Mouse (Mus musculus) heart, adult 11 months (tissue): ENCODE data around the gene Tmem262.

Experiments used
- DNase-seq: peaks from one replicate; pipeline ENCODE4 v3.0.0; 2022

Tmem262 gene

DNA sequence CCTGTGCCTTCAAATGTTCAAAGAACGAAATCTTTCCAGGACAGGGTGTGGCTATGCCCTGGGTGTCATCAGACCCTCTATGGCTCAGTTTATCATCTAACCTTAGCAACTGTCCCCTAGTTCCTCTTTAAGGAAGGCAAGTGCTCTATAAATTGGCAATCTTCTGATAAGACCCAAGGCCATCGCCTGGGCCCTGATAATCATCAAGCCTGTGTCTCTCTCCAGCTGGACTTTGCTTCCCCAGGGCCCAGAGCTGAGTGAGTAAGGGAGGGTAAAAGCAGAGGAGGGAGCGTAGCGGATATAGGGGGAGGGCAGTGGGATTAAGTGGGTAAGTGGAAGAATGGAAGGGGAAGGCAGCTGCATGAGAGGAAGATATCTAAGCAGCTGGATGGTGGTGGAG lies 24.6 kb downstream of the Tmem262 start:
- no peak for DNase-seq

DNA sequence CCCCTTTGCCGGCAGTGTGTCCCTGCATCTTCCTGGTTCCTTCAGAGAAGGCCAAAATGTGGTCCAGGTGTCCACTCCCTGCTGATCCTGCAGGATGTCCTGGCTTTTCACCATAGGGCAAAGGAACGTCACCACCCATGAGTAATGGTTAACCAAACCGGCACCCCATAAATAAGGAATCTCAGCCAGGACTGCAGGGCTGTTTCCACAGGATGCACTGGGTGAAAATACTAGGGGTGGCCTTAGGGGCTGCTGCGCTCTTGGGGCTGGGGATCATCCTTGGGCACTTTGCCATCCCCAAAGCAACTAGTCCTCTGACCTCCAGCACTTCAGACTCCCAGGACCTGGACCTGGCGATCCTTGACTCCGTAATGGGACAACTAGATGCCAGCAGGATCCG lies 25.8 kb downstream of the Tmem262 start, which contains the start of gene Naaladl1:
Gene Naaladl1 (plus strand): TSS at position 197 of the 400 bp plus-strand sequence.
- DNase-seq: no peak

DNA sequence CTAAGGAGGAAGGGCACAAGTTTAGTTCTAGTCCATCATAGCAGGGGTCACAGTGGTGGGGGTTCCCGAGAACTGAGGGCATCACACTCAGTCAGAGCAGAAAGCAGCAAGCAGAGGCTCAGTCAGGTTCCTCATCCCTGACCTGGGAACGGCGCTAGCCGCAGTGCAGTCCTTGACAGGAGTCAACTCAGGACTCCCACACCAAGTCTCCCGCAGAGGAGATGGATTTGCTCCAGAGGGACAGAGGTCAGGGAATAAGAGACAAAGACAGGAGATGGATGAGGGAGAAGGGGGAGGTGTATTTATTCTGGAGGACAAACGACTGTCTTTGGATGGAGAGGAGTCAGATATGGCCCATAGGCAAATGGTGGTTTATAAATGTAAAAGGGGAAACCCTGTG lies 33.3 kb downstream of the Tmem262 start:
- DNase-seq: no peak

DNA sequence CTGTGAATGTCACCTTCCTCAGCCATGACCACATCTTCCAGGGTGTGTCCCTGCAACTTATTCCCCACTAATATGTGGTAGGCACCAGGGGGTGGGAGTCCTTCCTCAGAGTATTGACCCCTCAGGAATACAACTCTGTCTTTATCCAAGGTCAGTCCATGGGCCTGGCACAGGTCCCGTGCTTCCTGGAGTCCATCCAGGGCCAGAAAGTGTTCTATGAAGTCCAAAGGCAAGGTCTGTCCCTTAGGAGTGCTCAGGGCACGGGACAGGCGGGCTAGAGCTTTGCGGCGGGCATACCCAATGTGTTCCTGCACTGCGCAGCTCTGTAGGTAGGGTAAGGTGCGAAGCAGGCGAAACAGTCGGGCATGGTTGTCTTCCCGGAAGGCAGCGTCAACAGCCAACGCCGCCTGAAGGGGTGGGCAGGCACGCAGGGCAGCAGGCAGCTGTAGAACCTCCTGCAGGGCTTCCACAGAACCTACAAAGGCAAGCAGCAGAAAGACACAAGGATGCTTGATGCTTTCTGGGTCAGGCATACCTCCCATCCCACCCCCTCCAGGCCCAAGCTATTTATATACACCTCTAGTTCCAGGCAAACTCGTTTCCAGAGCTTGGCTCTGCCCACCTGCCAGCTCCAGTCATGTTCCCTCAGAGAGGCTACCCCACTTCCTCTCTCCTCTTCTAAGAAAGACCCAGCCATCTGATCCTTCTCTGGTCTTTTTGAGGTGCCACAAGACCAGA lies 36.4 kb downstream of the Tmem262 start:
- no peak for DNase-seq

DNA sequence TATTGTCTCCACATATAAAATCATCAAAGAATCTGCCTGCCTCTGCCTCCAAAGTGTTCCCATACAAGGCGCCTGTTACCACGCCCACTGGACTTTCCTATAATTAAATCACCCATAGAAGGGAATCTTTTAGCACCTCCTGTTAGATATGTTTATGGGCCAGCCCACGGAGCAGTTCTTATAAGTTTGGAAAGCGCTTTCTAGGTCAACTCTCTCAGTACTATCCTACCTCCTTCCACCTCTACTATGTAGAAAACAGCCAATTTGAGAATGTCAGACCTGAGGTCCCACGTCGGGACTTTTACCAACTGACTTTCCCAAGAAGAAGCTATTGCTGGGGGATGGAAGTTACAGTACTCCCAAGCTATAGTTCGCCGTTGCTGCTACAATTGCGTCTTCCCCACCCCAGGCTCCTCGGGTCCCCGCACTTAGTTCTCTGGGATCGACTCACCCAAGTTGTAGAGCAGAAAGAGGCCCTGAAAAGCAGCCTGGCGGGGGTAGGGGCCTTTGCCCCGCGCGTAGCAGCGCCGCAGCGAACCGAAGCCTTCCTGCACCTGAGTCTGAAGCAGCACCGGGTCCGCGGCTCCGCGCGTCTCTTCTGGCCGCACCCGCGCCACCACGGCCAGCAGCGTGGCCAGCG lies 37.6 kb downstream of the Tmem262 start:
- no peak for DNase-seq

DNA sequence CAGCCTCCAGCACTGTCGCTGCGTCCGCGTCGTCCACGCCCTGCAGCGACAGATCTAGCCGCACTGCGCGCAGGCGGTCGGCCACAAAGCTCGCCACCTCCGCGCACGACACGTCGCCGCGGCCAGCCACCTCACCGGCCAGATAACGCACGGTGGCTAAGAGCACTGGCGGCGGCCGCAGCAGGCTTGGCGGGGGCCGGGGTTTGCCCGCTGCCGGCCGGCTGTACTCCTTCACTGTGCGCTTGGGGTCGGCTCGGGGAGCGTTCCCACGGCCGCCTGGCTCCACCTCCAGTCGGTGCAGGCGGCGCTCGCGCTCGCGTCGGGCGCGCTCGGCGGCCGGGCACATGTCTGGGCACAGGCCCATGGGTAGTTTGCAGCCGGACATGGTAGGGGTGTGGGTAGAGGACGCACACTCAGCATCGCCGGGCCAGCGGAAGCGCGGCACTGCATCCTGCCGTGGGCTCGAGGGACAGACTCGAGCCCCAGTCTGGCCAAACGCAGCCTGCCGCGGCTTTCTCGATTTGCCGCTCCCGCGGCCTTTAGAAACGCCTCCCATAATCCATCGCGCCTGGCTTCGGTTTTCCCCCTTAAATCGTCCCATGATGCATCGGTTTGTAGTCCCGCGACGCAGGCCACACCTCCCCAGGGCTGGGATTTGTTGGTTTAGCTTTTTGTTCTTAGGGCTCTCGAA lies 38.3 kb downstream of the Tmem262 start, which contains the start of gene Sac3d1:
Gene Sac3d1 (minus strand): TSS at position 665 of the 691 bp plus-strand sequence.
- DNase-seq: peak; percentile 99

DNA sequence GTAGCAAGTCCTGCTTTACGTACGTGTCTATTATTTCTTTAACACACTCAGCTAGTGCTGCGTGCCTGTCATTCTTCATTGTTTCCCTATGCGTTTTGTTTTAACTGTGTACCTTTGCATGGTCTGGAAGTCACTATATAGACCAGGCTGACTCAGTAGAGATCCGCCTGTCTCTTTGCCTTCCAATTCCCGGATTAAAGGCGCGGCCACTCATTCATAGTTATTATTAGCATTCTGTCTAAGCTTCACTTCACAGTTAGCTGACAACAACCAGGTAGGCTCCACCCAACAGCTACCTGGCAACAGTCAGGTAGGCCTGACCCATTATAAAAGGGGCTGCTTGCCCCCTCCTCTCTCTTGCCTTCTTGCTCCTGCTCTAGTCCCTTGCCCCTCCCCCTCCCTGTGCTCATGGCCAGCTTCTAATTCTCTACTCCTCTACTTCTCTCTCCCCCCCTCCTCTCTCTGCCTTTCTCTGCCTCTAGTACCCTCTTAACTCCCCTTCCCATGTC lies 38.9 kb downstream of the Tmem262 start:
- peak; percentile 93 for DNase-seq

DNA sequence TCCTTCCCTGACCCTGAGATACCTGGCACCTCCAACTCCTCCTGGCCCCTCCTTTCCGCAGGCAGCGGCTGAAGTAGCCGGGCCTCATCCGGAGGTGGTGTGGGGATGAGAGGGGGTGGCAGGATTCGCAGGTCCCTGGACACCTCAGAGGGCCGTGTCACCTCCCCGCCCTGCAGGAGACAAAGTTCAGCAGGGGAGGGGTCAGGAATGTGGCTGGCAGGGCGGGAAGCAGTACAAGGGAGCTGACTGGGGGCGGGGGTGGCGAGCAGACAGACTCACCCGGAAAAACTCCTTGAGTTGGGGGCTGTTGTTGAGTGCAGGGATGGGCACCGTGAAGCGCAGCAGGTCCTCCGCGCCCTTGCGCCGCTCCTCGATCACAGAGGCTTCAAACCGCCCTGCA lies 41.9 kb downstream of the Tmem262 start:
- no peak for DNase-seq

DNA sequence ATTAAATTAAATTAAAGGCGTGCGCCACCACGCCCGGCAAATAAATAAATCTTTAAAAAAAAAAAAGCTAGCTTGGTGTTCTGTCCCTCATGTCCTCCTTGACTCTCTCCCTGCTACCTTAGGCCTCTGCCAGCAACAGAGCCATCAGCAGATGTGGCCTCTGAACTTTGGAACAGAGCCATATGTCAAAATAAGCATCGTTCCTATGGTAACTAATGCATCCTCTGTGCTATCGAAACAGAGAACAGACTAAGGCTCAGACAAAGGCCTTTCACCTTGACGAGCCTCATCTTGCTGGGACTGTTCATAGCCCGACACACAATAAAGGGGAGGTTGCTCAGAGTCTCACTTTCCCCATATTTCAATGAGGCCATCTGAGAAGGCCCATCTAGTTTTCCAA lies 43.5 kb downstream of the Tmem262 start:
- DNase-seq: no peak

DNA sequence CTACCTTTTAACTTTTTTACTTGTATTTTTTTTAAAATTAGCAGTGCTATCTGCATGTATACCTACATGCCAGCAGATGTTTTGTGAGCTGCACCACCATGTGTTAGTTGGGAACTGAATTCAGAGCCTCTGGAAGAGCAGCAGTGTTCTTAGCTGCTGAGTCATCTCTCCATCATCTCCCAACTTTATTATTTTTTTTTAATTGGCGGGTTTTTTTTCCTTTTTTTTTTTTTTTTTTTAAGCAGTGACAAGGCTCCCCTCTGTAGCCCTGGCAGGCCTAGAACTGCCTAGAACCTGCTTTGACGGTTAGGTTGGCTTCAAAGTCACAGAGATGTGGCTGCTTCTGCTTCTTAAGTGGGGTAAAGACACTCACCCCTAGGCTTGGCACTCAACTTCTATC lies 45.1 kb downstream of the Tmem262 start:
- DNase-seq: no peak

DNA sequence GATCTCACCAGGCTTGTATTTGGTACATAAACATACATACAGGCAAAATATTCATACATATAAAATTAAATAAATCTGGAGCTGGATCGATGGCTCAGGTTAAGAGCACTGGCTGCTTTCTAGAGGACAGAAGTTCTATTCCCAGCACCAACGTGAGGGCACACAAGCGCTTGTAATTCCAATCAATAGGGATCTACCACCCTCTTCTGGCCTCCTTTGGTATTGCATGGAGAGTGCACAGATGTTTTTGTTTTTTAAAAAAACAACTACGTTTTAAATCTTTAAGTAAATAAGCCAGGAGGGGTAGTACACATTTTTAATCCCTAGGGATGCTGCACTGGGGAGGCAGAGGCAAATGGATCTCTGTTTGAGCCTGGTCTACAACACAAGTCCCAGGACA lies 46.5 kb downstream of the Tmem262 start:
- no peak for DNase-seq

DNA sequence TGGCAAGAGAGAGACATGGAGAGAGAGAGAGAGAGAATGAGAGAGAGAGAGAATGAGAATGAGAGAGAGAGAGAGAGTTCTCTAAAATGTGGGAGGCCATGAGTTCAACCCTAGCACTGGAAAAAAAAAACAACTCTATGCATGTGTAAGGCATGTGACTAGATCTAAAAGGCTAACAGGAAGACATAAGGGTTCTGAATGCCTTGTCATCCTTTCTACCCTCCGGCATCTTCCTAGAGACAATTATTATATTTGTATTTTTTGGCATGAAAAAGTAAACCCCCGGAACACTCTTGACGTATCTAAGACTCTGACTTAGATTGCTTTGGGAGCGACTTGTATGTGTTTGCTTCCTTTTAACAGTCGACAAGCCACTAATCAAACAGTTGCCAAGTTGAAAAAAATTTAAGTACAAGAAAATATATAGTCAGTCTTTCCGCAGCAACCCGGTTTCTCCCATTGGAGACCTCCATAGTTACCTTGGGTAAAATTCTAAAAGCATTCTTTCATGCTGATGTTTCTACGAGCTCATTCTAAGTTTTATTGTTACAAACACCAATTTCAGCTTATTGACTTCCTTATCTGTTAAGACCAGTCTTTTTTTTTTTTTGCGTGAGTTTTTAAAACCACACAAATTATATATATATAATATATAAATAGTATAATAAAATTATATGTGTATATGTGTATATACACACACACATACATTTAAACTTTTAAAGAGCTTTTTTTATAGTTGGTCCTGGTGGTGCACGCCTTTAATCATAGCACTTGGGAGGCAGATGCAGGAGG lies 47.2 kb downstream of the Tmem262 start:
- no peak for DNase-seq

DNA sequence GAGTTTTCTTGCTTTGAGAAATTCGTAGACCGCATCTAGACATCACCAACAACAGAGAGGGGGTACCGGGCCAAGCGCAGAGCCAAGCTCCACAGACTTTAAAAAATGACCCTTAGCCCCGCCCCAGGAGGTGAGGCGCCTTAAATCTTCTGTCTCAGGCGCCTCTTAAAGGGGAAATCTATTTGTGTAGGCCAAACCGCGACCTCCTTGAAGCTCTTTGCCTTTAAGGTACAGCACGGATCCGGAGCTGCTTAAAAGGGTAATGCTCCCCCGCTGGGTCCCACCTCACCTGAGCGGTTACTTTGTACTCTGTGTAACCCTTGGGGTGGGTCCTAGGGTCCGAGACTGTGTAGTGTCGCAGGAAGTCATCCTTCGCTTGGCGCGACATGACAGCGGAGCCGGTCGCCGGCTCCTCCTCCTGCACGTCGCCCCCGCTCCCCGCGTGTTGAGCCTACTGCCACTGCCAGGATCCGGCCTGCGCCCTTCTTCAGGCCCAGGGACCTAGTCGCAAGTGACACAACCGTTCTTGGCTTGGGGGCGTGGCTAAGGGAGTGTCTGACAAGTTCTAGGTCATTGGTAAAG lies 48.0 kb downstream of the Tmem262 start, which contains the start of gene Snx15:
Gene Snx15 (minus strand): TSS at position 545 of the 582 bp plus-strand sequence.
- DNase-seq: peak; percentile 99
